Mouse (Mus musculus): ENCODE measurements around the gene Rnase13.

DNA sequence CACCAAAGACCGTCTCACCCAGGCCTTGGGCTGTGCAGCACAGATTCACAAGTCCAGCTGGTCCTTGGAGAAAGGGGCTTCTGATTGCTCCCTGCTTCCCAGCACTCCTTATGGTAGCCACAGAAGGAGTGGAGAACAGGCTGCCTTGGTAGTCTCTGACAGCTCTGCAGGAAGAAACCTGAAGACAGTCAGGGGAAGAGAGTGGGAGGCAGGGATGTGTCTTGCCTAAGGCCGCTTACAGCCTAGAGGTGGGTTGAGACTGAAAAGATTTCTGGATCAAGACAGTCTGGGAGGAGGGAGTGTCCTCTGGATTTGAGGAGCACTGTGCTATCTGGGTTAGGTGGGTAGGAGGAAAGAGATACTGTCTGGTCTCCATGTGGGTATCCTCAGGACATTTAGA lies 337 bp upstream of the Rnase13 start:
- no peak for TF ChIP-seq CTCF (IDR thresholded peaks at IDR 0.05; ENCODE audit: low read depth)
- no peak for TF ChIP-seq EP300 (IDR thresholded peaks at IDR 0.05; ENCODE audit: low read depth)

Measured in heart, postnatal 0 days (tissue).